Mouse (Mus musculus): ENCODE data around the gene Sorcs1. TPM values are rescaled to one million over a fixed set of nuclear protein-coding genes. Genes with fewer than 3 reads are reported as not detected.

Gene Sorcs1
- total RNA-seq, 2 experiments from 2014 or later: 0.22 to 0.25 TPM

- intact Hi-C loops (cut with DNase I): no loop called here
- no peak for DNase-seq
Measured at GRCm38 (mm10) chr19:50569669-50570195, 108.7 kb downstream of the Sorcs1 start.

GRCm38 (mm10) chr19:50566306-50566705 is 112.1 kb downstream of the Sorcs1 start:
- intact Hi-C loops (cut with DNase I): no loop called here
- no peak for DNase-seq

GRCm38 (mm10) chr19:50558771-50559170 is 119.7 kb downstream of the Sorcs1 start:
- no peak for DNase-seq
- intact Hi-C loops (cut with DNase I): no loop called here

GRCm38 (mm10) chr19:50534031-50534430 is 144.4 kb downstream of the Sorcs1 start:
- intact Hi-C loops (cut with DNase I): no loop called here
- no peak for DNase-seq

- no peak for DNase-seq
- intact Hi-C loops (cut with DNase I): no loop called here
Measured at GRCm38 (mm10) chr19:50527835-50528234, 150.6 kb downstream of the Sorcs1 start.

- intact Hi-C loops (cut with DNase I): no loop called here
- DNase-seq: no peak
Measured at GRCm38 (mm10) chr19:50526094-50526493, 152.4 kb downstream of the Sorcs1 start.

GRCm38 (mm10) chr19:50521943-50522342 is 156.5 kb downstream of the Sorcs1 start:
- intact Hi-C loops (cut with DNase I): no loop called here
- no peak for DNase-seq

GRCm38 (mm10) chr19:50515059-50515673 is 163.3 kb downstream of the Sorcs1 start:
- intact Hi-C loops (cut with DNase I): no loop called here
- DNase-seq: no peak

- intact Hi-C loops (cut with DNase I): no loop called here
- no peak for DNase-seq
Measured at GRCm38 (mm10) chr19:50514309-50514830, 164.1 kb downstream of the Sorcs1 start.

GRCm38 (mm10) chr19:50502816-50503215 is 175.6 kb downstream of the Sorcs1 start:
- intact Hi-C loops (cut with DNase I): no loop called here
- DNase-seq: no peak

GRCm38 (mm10) chr19:50491121-50491520 is 187.3 kb downstream of the Sorcs1 start:
- DNase-seq: no peak
- intact Hi-C loops (cut with DNase I): no loop called here

- intact Hi-C loops (cut with DNase I): no loop called here
Measured at GRCm38 (mm10) chr19:50490721-50491120, 187.7 kb downstream of the Sorcs1 start.

GRCm38 (mm10) chr19:50489786-50490185 is 188.7 kb downstream of the Sorcs1 start:
- no peak for DNase-seq
- intact Hi-C loops (cut with DNase I): no loop called here

More at GRCm38 (mm10) chr19:50490721-50491120, 187.7 kb downstream of the Sorcs1 start:
- DNase-seq: no peak

- intact Hi-C loops (cut with DNase I): no loop called here
- no peak for DNase-seq
Measured at GRCm38 (mm10) chr19:50488421-50488820, 190.0 kb downstream of the Sorcs1 start.

- intact Hi-C loops (cut with DNase I): no loop called here
- peak in 1 of 2 experiments; percentile 6 for DNase-seq
Measured at GRCm38 (mm10) chr19:50487768-50488167, 190.7 kb downstream of the Sorcs1 start.

GRCm38 (mm10) chr19:50486345-50486744 is 192.1 kb downstream of the Sorcs1 start:
- no peak for DNase-seq
- intact Hi-C loops (cut with DNase I): no loop called here

- DNase-seq: no peak
- intact Hi-C loops (cut with DNase I): no loop called here
Measured at GRCm38 (mm10) chr19:50476774-50477173, 201.7 kb downstream of the Sorcs1 start.

GRCm38 (mm10) chr19:50468592-50468991 is 209.9 kb downstream of the Sorcs1 start:
- intact Hi-C loops (cut with DNase I): no loop called here
- no peak for DNase-seq

GRCm38 (mm10) chr19:50464811-50465210 is 213.6 kb downstream of the Sorcs1 start:
- intact Hi-C loops (cut with DNase I): no loop called here
- no peak for DNase-seq

- intact Hi-C loops (cut with DNase I): no loop called here
- no peak for DNase-seq
Measured at GRCm38 (mm10) chr19:50458581-50458980, 219.9 kb downstream of the Sorcs1 start.

GRCm38 (mm10) chr19:50457275-50457892 is 221.1 kb downstream of the Sorcs1 start:
- DNase-seq: no peak

GRCm38 (mm10) chr19:50441099-50441498 is 237.3 kb downstream of the Sorcs1 start:
- intact Hi-C loops (cut with DNase I): no loop called here
- no peak for DNase-seq

More at GRCm38 (mm10) chr19:50457275-50457892, 221.1 kb downstream of the Sorcs1 start:
- intact Hi-C loops (cut with DNase I): no loop called here

Measured in heart, postnatal 36 days (tissue).